Mouse (Mus musculus) neural tube, embryonic 15.5 days (tissue): Measurements from ENCODE around the gene Kcnh6. TPM values are rescaled to one million over a fixed set of nuclear protein-coding genes. Genes with fewer than 3 reads are reported as not detected.
"Not testable (repeated sequence)": the region's sequence is repeated elsewhere in the genome, so short reads cannot be mapped to it uniquely, and the experiment has no call there.

ENCODE experiments used
- ATAC-seq: fragments of 200-750 bp; cut with Nextera tagmentation; 2 replicates; pipeline ENCODE4 v1.8.0; 2017; ENCODE audit warnings: mild to moderate bottlenecking, moderate TSS enrichment, moderate library complexity; ENCODE audit not compliant: low FRiP score
- H3K27ac ChIP-seq: fragments of 300-500 bp; sonication (generic); replicated peaks from 2 replicates; pipeline ENCODE4 v1.5.1; 2015; ENCODE audit warnings: mild to moderate bottlenecking, inconsistent platforms
- H3K27me3 ChIP-seq: fragments of 300-500 bp; sonication (generic); replicated peaks from 2 replicates; pipeline ENCODE4 v1.6.1; 2015; ENCODE audit warnings: inconsistent platforms
- H3K36me3 ChIP-seq: fragments of 300-500 bp; sonication (generic); 2 replicates; pipeline ENCODE4 v1.6.1; 2015; ENCODE audit warnings: inconsistent platforms
- H3K4me1 ChIP-seq: fragments of 300-500 bp; sonication (generic); 2 replicates; pipeline ENCODE4 v1.6.1; 2015; ENCODE audit warnings: inconsistent platforms
- H3K4me2 ChIP-seq: fragments of 300-500 bp; sonication (generic); 2 replicates; pipeline ENCODE4 v1.6.1; 2015; ENCODE audit warnings: inconsistent platforms, mild to moderate bottlenecking, moderate library complexity
- H3K4me3 ChIP-seq: fragments of 300-500 bp; sonication (generic); replicated peaks from 2 replicates; pipeline ENCODE4 v1.5.1; 2015; ENCODE audit warnings: mild to moderate bottlenecking, inconsistent platforms
- H3K9ac ChIP-seq: fragments of 300-500 bp; sonication (generic); replicated peaks from 2 replicates; pipeline ENCODE4 v1.6.1; 2015; ENCODE audit warnings: mild to moderate bottlenecking, inconsistent platforms
- H3K9me3 ChIP-seq: fragments of 300-500 bp; sonication (generic); replicated peaks from 2 replicates; pipeline ENCODE4 v1.6.1; 2016; ENCODE audit warnings: inconsistent platforms
- WGBS: fragments of 180-500 bp; shearing (Covaris S2); methylation state at CpG from one replicate; pipeline ENCODE4 v1.1.7; 2015; ENCODE audit warnings: mixed read lengths; 5-methylcytosine and 5-hydroxymethylcytosine counted together
- polyA plus RNA-seq: library from polyadenylated mRNA; unstranded; fragments of >200 nt; fragmentation: Nextera tagmentation; extraction: Ambion mirVana; gene quantifications from 2 replicates; pipeline ENCODE4 v1.2.1, GENCODE M21; 2015

Gene Kcnh6
- polyA plus RNA-seq, 1 experiment from 2014 or later = 4.2 TPM

GRCm38 (mm10) chr11:106065923-106066571 lies 58.1 kb downstream of the Kcnh6 start, which contains the start of gene Taco1:
TSS of gene Taco1 (plus strand) at chr11:106066061.
- H3K4me1 ChIP-seq = peaks cover 16% of the 10 kb centered on the region
- no peaks in the 10 kb centered on the region for H3K9me3 ChIP-seq
- no peaks in the 10 kb centered on the region for H3K27me3 ChIP-seq
- WGBS = under 1% methylated on average over 49 of the region's 49 CpGs
- H3K9ac ChIP-seq = peak within 1 kb of the TSS; percentile 85
- H3K36me3 ChIP-seq = 0 out of 2 replicates have a peak, but pooled peaks cover 4% of the 10 kb centered on the region
- H3K4me2 ChIP-seq = peak within 1 kb of the TSS; percentile 91
- peak; percentile 95 for ATAC-seq
- H3K27ac ChIP-seq = peak within 1 kb of the TSS; percentile 87
- H3K4me3 ChIP-seq = peak within 1 kb of the TSS; percentile 77

GRCm38 (mm10) chr11:106066616-106067015 lies 58.7 kb downstream of the Kcnh6 start:
- peak overlapping the region; percentile 85 for H3K9ac ChIP-seq
- peak overlapping the region; percentile 87 for H3K27ac ChIP-seq
- 0 out of 2 replicates have a peak, but pooled peaks have one; percentile 6 for ATAC-seq
- H3K9me3 ChIP-seq, H3K27me3 ChIP-seq, H3K36me3 ChIP-seq: not testable (repeated sequence)
- peak overlapping the region; percentile 77 for H3K4me3 ChIP-seq
- H3K4me1 ChIP-seq = peaks cover 16% of the 10 kb centered on the region
- 14% methylated on average over 23 of the region's 23 CpGs for whole genome bisulfite sequencing
- H3K4me2 ChIP-seq = peak overlapping the region; percentile 91

GRCm38 (mm10) chr11:106073774-106074173 lies 65.8 kb downstream of the Kcnh6 start:
- Histone ChIP-seq H3K36me3 (peaks cover 25% of the 10 kb centered on the region), H3K9ac (no peak overlapping the region), H3K9me3 (no peaks in the 10 kb centered on the region), H3K4me3 (no peak overlapping the region), H3K27ac (no peak overlapping the region), H3K4me2 (no peak overlapping the region), H3K4me1 (no peaks in the 10 kb centered on the region), H3K27me3 (no peaks in the 10 kb centered on the region)
- WGBS = 94% methylated on average over 3 of the region's 3 CpGs
- ATAC-seq = no peak

GRCm38 (mm10) chr11:106076321-106076720 lies 68.4 kb downstream of the Kcnh6 start:
- H3K4me3 ChIP-seq = no peak overlapping the region
- H3K27ac ChIP-seq = no peak overlapping the region
- no peak overlapping the region for H3K4me2 ChIP-seq
- ATAC-seq = no peak
- H3K36me3 ChIP-seq = peaks cover 21% of the 10 kb centered on the region
- H3K27me3 ChIP-seq = no peaks in the 10 kb centered on the region
- 9% methylated on average over 4 of the region's 4 CpGs for WGBS
- H3K9ac ChIP-seq = no peak overlapping the region
- no peaks in the 10 kb centered on the region for H3K9me3 ChIP-seq
- H3K4me1 ChIP-seq = no peaks in the 10 kb centered on the region

Other genes starting within 250 kb of the Kcnh6 start
- gene Cyb561, start 54.8 kb upstream of the Kcnh6 start, polyA plus RNA-seq = 41.3 and 42.2 TPM in 2 replicates
- gene Ace, start 40.2 kb upstream of the Kcnh6 start, polyA plus RNA-seq = 4.1 and 4.2 TPM in 2 replicates
- gene Ace3, start 13.4 kb upstream of the Kcnh6 start, polyA plus RNA-seq = not detected in 2 replicates
- 131 and 143 TPM in 2 replicates for gene Dcaf7, start 28.7 kb downstream of the Kcnh6 start, polyA plus RNA-seq
- gene Taco1, start 57.9 kb downstream of the Kcnh6 start, polyA plus RNA-seq = 8.0 and 9.5 TPM in 2 replicates
- 13.1 and 15.9 TPM in 2 replicates for gene Map3k3, start 76.5 kb downstream of the Kcnh6 start, polyA plus RNA-seq
- gene Gm10840, start 152.7 kb downstream of the Kcnh6 start, polyA plus RNA-seq = not detected in 2 replicates
- gene Limd2, start 152.7 kb downstream of the Kcnh6 start, polyA plus RNA-seq = 148 and 172 TPM in 2 replicates
- gene Strada, start 194.0 kb downstream of the Kcnh6 start, polyA plus RNA-seq = 29.2 and 30.7 TPM in 2 replicates
- gene Ccdc47, start 208.2 kb downstream of the Kcnh6 start, polyA plus RNA-seq = 96.2 and 98.3 TPM in 2 replicates
- 75.0 and 77.6 TPM in 2 replicates for gene Ddx42, start 208.8 kb downstream of the Kcnh6 start, polyA plus RNA-seq
- 31.1 and 40.6 TPM in 2 replicates for gene Ftsj3, start 248.0 kb downstream of the Kcnh6 start, polyA plus RNA-seq
- 328 and 329 TPM in 2 replicates for gene Psmc5, start 248.0 kb downstream of the Kcnh6 start, polyA plus RNA-seq